Mouse (Mus musculus) B cell, adult 62 days (primary cell): Measurements from ENCODE around the gene Trib3. TPM values are rescaled to one million over a fixed set of nuclear protein-coding genes. Genes with fewer than 3 reads are reported as not detected.

Experiments
- total RNA-seq: library from RNA; stranded (reverse); gene quantifications from 4 replicates; pipeline ENCODE4 v1.2.4, GENCODE M21; 2023

Trib3 gene
- 2.8 to 7.2 TPM (median 4.1 TPM) in 4 replicates for total RNA-seq

DNA sequence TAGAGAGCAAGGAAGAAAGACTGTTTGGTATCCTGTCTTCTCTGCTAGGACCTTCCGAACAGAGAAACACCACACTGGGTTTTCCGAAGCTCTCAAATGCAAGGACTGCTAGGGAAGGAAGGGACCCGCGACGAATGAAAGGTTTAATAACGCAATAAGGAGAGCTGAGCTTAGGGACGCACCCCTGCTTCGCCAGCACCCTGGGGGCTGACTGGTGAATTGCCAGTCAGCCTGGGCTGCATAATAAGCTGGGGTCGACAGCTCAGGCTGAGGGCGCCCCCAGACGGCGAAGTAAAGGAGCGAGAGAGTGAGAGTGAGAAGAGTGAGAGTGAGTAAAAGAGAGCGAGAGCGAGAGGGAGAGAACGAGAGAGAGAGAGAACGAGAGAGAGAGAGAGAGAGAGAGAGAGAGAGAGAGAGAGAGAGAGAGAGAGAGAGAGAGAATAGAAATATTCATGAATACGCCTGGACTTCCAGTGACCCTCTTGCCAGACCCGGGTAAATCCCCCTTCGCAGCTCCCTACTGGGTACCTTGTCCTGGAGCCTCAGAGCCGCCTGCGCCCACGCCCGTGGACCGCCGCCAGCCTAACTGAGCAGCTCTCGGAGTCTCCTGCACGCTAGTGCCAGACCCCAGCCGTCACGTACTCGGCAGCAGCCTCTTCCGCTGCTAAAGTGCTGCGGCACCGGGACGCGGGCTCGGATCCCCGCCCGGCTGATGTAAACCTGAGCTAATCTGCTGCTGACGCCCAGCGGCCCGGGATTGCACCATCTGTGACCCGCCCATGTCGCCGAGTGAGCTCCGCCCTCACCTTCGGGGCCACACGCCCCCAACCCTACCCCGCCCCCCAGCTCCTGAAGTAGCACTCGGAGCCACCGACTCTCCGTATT lies at the start of gene Trib3:
TSS of gene Trib3 (minus strand) at position 704 of the 885 bp plus-strand sequence.

DNA sequence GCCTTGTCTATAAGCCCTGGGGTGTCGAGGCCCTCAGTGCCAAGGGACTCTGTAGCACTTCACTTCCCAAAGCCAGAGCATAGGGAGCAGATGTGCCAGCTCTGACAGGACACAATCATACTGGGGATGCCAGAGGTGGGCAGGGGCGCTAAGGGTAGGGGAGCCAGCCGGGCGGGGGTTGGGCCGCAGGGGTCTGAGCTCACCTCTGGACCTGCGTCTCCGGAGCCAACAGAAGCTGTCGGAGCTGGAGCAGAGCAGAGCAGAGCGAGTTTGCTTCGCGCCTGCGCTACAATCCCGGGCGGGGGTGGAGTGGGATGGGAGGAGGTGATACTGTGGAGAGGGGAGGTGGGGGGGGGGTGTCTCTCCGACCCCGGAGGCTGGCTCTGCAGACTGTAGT lies 32.5 kb upstream of the Trib3 start, which contains the start of gene Nrsn2:
TSS of gene Nrsn2 (minus strand) at position 294 of the 397 bp plus-strand sequence.

DNA sequence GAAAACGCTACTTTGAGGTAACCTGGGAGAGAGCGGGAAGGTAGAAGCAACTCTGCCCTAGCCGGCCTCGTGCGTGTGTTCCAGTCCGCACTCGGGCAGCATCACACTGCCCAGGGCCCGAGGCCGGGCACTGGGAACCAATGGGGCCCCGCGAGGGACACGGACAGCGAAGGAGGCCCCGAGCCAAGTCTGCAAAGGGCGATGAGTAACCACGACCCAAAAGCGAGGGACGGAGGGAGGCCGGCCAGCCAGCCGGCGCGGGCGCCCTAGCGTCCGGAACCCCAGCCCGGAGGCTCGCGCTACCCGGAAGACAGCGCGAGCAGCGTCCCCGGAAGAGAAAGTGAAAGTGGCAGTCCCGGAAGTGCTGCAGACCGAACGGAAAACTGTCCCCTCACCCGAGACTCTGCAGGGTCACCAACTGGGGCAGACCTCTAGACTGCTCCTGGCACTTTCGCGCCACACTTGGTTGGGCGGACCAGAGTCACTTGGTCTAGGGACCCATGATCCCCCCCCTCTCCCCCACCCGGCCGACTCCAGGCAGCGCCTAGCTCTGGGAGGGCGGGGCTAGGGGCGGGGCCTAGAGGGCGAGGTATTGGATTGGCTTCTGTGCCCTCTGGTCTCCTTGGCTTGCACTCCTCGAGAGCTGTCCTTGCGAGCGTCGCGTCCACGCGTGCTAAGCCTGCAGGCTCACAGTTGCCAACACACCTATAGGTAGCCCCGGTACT lies 11.6 kb downstream of the Trib3 start, which contains the start of gene Rbck1:
TSS of gene Rbck1 (minus strand) at position 553 of the 725 bp plus-strand sequence.

DNA sequence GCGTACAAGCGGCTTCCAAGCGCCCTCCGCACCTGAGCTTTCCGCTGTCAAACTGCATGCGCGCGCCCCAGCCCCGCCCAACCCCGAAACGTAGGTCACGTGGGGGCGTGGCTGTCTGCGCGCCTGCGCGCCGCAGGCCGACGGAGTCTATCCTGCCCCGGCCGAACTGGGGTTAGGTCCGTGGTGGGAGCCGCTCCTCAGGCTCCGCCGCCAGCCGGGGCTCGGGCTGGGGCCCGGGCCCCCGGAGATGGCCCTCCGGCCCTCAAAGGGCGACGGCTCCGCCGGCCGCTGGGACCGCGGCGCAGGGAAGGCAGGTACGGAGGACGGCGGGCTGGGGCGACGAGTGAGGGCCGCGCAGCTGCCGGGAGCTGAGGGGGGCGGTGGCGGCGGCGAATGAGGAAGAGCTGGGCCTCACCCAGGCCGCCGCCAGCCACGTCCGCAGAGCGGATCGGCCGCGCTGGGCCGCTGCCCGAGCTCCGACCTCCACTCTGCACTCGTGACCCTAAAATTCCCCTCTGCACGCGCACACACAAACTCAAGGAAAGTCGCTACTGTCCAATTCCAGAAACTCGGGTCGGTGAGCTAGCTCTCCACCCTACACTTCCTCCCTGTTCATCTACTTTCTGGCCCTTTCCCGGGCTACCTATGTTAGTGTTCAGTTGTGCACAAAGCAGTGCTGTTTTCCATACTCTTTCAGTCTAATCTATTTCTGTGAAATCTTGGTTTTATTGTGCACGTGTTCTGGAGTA lies 49.9 kb downstream of the Trib3 start, which contains the start of gene Tbc1d20:
TSS of gene Tbc1d20 (plus strand) at position 102 of the 749 bp plus-strand sequence.

Other genes with a start within 250 kb of the Trib3 start
- gene Srxn1, start 238.5 kb downstream of the Trib3 start, total RNA-seq = 0.25 TPM in 1 of 4 replicates, not detected in the others
- gene Tcf15, start 200.5 kb downstream of the Trib3 start, total RNA-seq = not detected in 4 replicates
- gene Csnk2a1, start 117.2 kb downstream of the Trib3 start, total RNA-seq = 112 to 120 TPM (median 119 TPM) in 4 replicates
- gene Tbc1d20, start 50.2 kb downstream of the Trib3 start, total RNA-seq = 82.8 to 88.8 TPM (median 85.8 TPM) in 4 replicates
- gene Rbck1, start 11.4 kb downstream of the Trib3 start, total RNA-seq = 177 to 215 TPM (median 195 TPM) in 4 replicates
- not detected in 4 replicates for gene Nrsn2, start 32.6 kb upstream of the Trib3 start, total RNA-seq
- 1.8 to 3.3 TPM (median 2.6 TPM) in 4 replicates for gene Sox12, start 54.0 kb upstream of the Trib3 start, total RNA-seq
- 2.9 to 3.5 TPM (median 3.2 TPM) in 4 replicates for gene Zcchc3, start 71.0 kb upstream of the Trib3 start, total RNA-seq
- gene 6820408C15Rik, start 71.6 kb upstream of the Trib3 start, total RNA-seq = 0.53 to 1.5 TPM in 2 of 4 replicates, not detected in the others
- not detected in 4 replicates for gene Defb23, start 120.6 kb upstream of the Trib3 start, total RNA-seq
- gene Defb20, start 133.0 kb upstream of the Trib3 start, total RNA-seq = not detected in 4 replicates
- gene Defb22, start 146.1 kb upstream of the Trib3 start, total RNA-seq = not detected in 4 replicates
- not detected in 4 replicates for gene Defb26, start 167.7 kb upstream of the Trib3 start, total RNA-seq
- gene Defb28, start 174.2 kb upstream of the Trib3 start, total RNA-seq = not detected in 4 replicates
- not detected in 4 replicates for gene Defb29, start 196.1 kb upstream of the Trib3 start, total RNA-seq
- not detected in 4 replicates for gene Gm17416, start 225.3 kb upstream of the Trib3 start, total RNA-seq
- gene Defb21, start 228.7 kb upstream of the Trib3 start, total RNA-seq = not detected in 4 replicates
- not detected in 4 replicates for gene Defb19, start 236.3 kb upstream of the Trib3 start, total RNA-seq